Mouse (Mus musculus): Measurements from ENCODE around the gene Nagpa. TPM values are rescaled to one million over a fixed set of nuclear protein-coding genes. Genes with fewer than 3 reads are reported as not detected.

Nagpa gene
- polyA plus RNA-seq, 1 experiment from 2014 or later = 15.0 TPM

DNA sequence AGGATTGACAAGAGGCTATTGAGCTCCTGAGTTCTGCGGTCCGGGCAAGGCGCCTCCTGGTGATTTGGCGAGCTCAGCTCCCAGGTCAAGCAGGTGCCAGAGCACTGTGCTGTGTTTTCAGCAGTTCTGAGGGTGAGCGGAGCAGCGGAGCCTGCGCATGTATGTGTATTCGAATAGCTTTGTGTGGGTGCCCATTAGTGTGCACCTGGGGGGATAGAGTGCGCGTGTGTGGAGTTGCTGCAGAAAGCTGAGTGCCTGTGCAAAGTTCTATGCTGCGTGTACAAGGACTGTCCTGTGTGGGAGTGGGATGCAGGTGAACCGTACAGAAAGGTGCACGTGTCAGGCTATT lies 56.8 kb downstream of the Nagpa start, which contains the start of gene Sec14l5:
Gene Sec14l5 (plus strand): TSS at position 73 of the 349 bp plus-strand sequence.
- WGBS = 15% methylated on average over 13 of the region's 13 CpGs
- ATAC-seq (replicated peaks; ENCODE audit: low FRiP score, low read depth) = no peak; the same call in 1 of the 2 replicates

GRCm38 (mm10) chr16:5146367-5147036 lies 57.3 kb downstream of the Nagpa start:
- ATAC-seq (replicated peaks; ENCODE audit: low FRiP score, low read depth) (peak; percentile 95), DNase-seq (ENCODE audit: low spot score) (peak; percentile 89)
- H3K4me1 ChIP-seq (replicated peaks; ENCODE audit: insufficient read depth, low read length) = peaks cover 9% of the 10 kb centered on the region; the same call in 1 of the 2 replicates
- peak overlapping the region; percentile 15 for H3K4me3 ChIP-seq (replicated peaks; ENCODE audit: low read depth, low read length)
- no peak for TF ChIP-seq CTCF (IDR thresholded peaks at IDR 0.05; ENCODE audit: low read depth)
- H3K9ac ChIP-seq (ENCODE audit: low read depth, low read length) = no peak overlapping the region
- no peaks in the 10 kb centered on the region for H3K9me3 ChIP-seq (replicated peaks; ENCODE audit: low read length)
- no peak overlapping the region for H3K27ac ChIP-seq
- 0 out of 2 replicates have a peak, but pooled peaks cover 4% of the 10 kb centered on the region for H3K27me3 ChIP-seq (ENCODE audit: insufficient read depth, low read length)
- peak overlapping the region; percentile 53 for H3K4me2 ChIP-seq (ENCODE audit: low read length)
- no peaks in the 10 kb centered on the region for H3K36me3 ChIP-seq (ENCODE audit: insufficient read depth, low read length)
- WGBS = 2% methylated on average over 25 of the region's 26 CpGs

More for the DNA sequence above, 56.8 kb downstream of the Nagpa start, which contains the start of gene Sec14l5:
- H3K9me3 ChIP-seq (replicated peaks; ENCODE audit: low read length) = no peaks in the 10 kb centered on the region
- no peak for DNase-seq (ENCODE audit: low spot score)
- no peaks in the 10 kb centered on the region for H3K36me3 ChIP-seq (ENCODE audit: insufficient read depth, low read length)
- H3K4me1 ChIP-seq (replicated peaks; ENCODE audit: insufficient read depth, low read length) = peaks cover 9% of the 10 kb centered on the region; the same call in 1 of the 2 replicates
- H3K4me2 ChIP-seq (ENCODE audit: low read length) = peak within 1 kb of the TSS; percentile 53
- H3K9ac ChIP-seq (ENCODE audit: low read depth, low read length) = no peak within 1 kb of the TSS
- peak within 1 kb of the TSS; percentile 15 for H3K4me3 ChIP-seq (replicated peaks; ENCODE audit: low read depth, low read length)
- 0 out of 2 replicates have a peak, but pooled peaks have one; percentile 7 for TF ChIP-seq CTCF (IDR thresholded peaks at IDR 0.05; ENCODE audit: low read depth)
- 0 out of 2 replicates have a peak, but pooled peaks cover 4% of the 10 kb centered on the region for H3K27me3 ChIP-seq (ENCODE audit: insufficient read depth, low read length)
- H3K27ac ChIP-seq = no peak within 1 kb of the TSS

- H3K4me2 ChIP-seq (ENCODE audit: low read length) = 0 out of 2 replicates have a peak overlapping the region, but pooled peaks have one; percentile 7
- H3K4me3 ChIP-seq (replicated peaks; ENCODE audit: low read depth, low read length) = no peak overlapping the region
- H3K27ac ChIP-seq = no peak overlapping the region
- WGBS = under 1% methylated on average over 7 of the region's 7 CpGs
- no peak for ATAC-seq (replicated peaks; ENCODE audit: low FRiP score, low read depth)
- H3K4me1 ChIP-seq (replicated peaks; ENCODE audit: insufficient read depth, low read length) = peaks cover 9% of the 10 kb centered on the region; the same call in 1 of the 2 replicates
- H3K36me3 ChIP-seq (ENCODE audit: insufficient read depth, low read length) = no peaks in the 10 kb centered on the region
- no peaks in the 10 kb centered on the region for H3K9me3 ChIP-seq (replicated peaks; ENCODE audit: low read length)
- peak; percentile 89 for DNase-seq (ENCODE audit: low spot score)
- peak; percentile 87 for TF ChIP-seq CTCF (IDR thresholded peaks at IDR 0.05; ENCODE audit: low read depth)
- 0 out of 2 replicates have a peak, but pooled peaks cover 4% of the 10 kb centered on the region for H3K27me3 ChIP-seq (ENCODE audit: insufficient read depth, low read length)
- no peak overlapping the region for H3K9ac ChIP-seq (ENCODE audit: low read depth, low read length)
Measured at GRCm38 (mm10) chr16:5145570-5145969, 58.2 kb downstream of the Nagpa start.

Small RNA genes within 50 kb of the gene (microRNA-seq; reads per million reads assigned to microRNA genes)
- gene Gm23689 (not detected), gene Gm26095 (not detected), gene Mir6364 (not detected)

Other genes with a start within 250 kb of the Nagpa start
- 54.1 and 55.9 TPM in 2 replicates for gene Anks3, start 239.8 kb downstream of the Nagpa start, polyA plus RNA-seq (2015; fragmentation: Nextera tagmentation; extraction: Ambion mirVana)
- not detected in 2 replicates for gene Sept12, start 206.2 kb downstream of the Nagpa start, polyA plus RNA-seq (2015; fragmentation: Nextera tagmentation; extraction: Ambion mirVana)
- gene Smim22, start 196.7 kb downstream of the Nagpa start, polyA plus RNA-seq (2015; fragmentation: Nextera tagmentation; extraction: Ambion mirVana) = 30.9 and 38.3 TPM in 2 replicates
- gene Rogdi, start 190.5 kb downstream of the Nagpa start, polyA plus RNA-seq (2015; fragmentation: Nextera tagmentation; extraction: Ambion mirVana) = 90.7 and 106 TPM in 2 replicates
- gene Glyr1, start 154.1 kb downstream of the Nagpa start, polyA plus RNA-seq (2015; fragmentation: Nextera tagmentation; extraction: Ambion mirVana) = 108 and 120 TPM in 2 replicates
- gene Ubn1, start 154.0 kb downstream of the Nagpa start, polyA plus RNA-seq (2015; fragmentation: Nextera tagmentation; extraction: Ambion mirVana) = 15.2 and 16.8 TPM in 2 replicates
- gene Ppl, start 71.6 kb downstream of the Nagpa start, polyA plus RNA-seq (2015; fragmentation: Nextera tagmentation; extraction: Ambion mirVana) = 2.8 TPM in 2 replicates
- gene Sec14l5, start 56.9 kb downstream of the Nagpa start, polyA plus RNA-seq (2015; fragmentation: Nextera tagmentation; extraction: Ambion mirVana) = not detected in 2 replicates
- gene AU021092, start 18.3 kb upstream of the Nagpa start, polyA plus RNA-seq (2015; fragmentation: Nextera tagmentation; extraction: Ambion mirVana) = 15.3 and 17.7 TPM in 2 replicates
- 35.8 and 35.9 TPM in 2 replicates for gene Alg1, start 29.6 kb upstream of the Nagpa start, polyA plus RNA-seq (2015; fragmentation: Nextera tagmentation; extraction: Ambion mirVana)
- gene Eef2kmt, start 52.0 kb upstream of the Nagpa start, polyA plus RNA-seq (2015; fragmentation: Nextera tagmentation; extraction: Ambion mirVana) = 30.9 and 32.6 TPM in 2 replicates